Mouse (Mus musculus) heart, postnatal 14 days (tissue): Measurements from ENCODE around the gene Reep3. TPM values are rescaled to one million over a fixed set of nuclear protein-coding genes. Genes with fewer than 3 reads are reported as not detected.

Source experiments
- DNase-seq, 2 experiments: peaks; one replicate each; pipeline ENCODE4 v3.0.0; 2021 to 2022
- intact Hi-C: fragments of 180-260 bp; cut with DNase I; formaldehyde crosslinking; loops from one replicate; pipeline ENCODE4 v1.15.1; 2025
- total RNA-seq, 2 experiments: library from RNA; stranded (reverse); gene quantifications; 2 replicates each; pipeline ENCODE4 v1.2.3; 2021

Reep3 gene
- total RNA-seq, 2 experiments from 2014 or later, result 28.4 to 31.5 TPM

DNA sequence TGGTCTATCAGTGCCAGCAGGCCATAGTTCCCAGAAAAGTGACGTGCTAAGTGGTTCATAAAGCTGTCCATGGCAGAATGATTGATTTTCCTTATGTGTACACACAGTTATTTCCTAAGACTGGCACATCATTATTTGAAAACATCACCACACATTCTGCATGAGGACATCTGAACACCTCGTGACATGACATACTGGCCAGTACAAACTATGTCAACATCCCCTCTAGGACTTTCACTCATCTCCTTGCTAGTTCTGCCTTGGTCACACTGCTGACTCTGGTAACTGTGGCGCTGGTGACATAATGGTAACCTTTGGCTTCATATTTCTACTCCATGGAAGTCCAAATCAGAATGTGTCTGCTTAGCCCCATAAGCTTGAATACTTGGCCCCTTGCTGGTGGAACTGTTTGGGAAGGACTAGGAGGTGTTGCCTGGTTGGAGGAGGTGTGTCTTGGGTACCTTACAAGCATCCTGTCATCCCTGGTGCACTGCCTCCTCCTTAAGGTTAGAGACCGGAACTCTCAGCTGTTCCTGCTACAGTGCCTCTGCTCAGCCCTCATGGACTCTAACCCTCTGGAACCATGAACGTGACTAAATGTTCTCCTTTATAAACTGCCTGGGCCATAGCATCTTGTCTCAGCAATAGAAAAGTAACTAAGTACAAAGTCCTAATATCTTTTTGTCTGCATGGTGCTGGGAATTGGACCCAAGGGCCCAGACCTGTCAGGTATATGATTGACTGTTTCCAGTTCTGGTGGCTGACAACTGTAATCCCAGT lies 9.1 kb downstream of the Reep3 start:
- DNase-seq, result no peak
- intact Hi-C loops, result no loop called here

DNA sequence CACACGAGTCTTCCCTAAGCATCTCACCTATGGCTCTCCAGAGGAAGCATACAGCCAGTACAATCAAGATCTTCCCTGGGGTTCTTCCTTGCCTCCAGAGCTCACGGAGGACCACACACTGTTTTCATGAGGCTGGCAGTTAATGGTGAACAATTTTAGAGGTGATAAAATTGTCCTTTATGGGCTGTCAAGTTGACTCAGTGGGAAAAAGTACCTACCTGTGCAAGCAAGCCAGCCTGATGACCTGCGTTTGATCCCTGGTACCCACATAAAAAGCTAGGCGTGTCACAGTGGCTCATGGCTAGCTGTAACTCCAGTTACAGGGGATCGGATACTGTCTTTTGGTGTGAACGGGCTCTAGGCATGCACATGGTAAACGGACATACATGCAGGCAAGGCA lies 10.8 kb downstream of the Reep3 start:
- no peak for DNase-seq

DNA sequence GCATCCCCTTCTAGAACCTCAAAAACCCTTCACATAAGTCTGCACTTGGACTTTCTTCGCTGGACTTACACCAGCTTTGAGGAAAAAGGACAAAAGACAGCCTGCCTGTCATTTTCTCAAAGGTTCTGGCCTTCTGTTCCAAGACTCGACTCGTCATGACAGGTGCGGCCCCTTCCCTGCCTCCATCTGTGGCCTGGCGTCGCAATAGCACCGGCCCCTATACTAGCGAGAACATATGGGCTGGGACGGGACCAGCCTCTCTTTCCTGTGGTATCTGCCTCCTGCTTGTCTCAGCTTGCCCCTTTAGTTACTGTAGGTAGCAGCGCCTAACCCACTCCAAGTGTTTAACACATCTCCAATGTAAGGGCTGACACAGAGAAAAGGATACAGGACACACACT lies 11.6 kb downstream of the Reep3 start:
- intact Hi-C loops, result no loop called here
- DNase-seq, result no peak

More for the DNA sequence above, 10.8 kb downstream of the Reep3 start:
- intact Hi-C loops, result no loop called here

DNA sequence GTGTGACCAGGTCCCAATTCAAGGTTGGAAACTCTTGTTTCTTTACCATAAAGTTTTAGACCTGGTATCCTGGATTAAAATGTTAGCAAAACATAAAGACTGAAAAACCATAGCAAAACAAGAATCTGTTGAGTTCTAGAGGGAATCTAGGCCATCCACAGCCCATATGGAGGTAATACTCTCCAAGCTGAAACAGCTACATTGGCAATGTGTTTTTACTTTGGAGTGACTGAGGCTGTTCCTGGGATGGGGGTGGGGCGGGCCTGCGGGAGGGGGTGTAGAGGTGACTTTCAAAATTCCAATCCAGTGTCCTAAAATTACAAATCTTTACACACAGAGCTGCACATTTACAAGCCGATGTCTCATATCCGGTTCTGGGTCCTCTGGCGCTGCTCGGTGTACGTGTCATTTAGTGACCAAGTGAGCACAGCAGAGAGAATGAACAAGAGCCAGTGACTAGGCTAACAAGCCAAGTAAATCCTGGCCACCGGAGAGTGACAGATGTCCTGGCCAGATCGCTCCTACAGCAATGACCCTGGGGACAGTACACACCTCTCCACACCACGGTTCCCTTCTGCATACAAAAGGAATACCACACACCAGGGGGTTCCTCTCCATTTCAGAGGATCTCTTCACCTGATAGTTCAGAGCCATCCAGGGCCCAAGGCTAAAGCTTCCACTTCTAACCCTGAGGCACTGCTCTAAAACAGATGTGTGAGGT lies 13.1 kb downstream of the Reep3 start:
- DNase-seq, result no peak
- intact Hi-C loops, result no loop called here

DNA sequence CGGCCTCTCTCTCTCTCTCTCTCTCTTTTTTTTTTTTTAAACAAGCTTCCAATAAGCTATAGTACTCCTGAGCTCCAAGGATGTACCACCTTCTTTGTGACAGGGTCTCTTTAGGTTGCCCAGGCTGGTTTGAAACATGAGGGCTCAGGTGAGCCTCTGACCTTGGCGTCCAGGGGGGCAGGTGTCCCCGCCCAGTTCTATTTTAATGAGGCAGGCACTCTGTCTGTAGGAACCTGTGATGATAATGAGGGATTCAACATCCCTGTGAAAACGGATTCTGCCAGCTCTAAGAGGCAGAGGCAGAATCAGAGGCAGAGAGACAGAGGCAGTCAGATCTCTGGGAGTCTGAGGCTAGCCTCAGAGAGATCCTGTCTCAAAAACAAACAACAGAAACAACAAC lies 14.2 kb downstream of the Reep3 start:
- DNase-seq, result no peak
- intact Hi-C loops, result no loop called here

DNA sequence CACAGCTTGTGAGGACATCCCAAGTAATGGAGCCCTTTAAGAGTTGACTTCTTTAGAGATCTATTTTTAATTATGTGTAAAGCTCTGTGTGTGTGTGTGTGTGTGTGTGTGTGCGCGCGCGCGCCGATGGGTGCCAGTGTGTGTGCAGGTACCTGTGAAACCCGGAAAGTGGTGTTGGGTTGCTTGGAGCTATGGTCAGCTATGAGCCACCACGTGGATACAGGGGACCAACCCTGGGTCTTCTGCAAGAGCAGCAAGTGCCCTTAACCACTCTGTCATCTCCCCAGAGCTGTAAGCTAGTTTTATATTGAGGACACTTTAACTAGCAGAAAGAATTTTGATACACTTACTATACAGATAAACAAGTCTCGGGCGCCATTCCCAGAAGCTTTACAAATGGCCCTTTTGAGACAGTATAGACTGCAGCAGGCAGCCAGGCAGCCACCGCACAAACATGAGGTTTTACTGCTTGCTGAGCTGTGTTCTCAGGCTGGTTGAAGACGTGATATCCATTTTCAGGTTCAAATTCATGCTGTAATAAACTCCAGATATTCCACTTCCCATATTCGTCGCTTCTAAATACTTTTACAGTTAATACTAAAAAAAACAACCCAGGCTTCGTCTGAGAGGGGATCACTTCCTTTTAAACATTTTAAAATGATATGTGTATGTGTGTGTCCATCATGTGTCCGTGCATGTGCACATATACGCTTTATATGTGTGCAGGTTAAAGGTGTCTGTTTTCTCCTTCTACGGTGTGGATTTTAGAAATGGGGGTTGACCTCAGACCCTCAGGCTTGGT lies 15.3 kb downstream of the Reep3 start:
- intact Hi-C loops, result no loop called here
- DNase-seq, result no peak

DNA sequence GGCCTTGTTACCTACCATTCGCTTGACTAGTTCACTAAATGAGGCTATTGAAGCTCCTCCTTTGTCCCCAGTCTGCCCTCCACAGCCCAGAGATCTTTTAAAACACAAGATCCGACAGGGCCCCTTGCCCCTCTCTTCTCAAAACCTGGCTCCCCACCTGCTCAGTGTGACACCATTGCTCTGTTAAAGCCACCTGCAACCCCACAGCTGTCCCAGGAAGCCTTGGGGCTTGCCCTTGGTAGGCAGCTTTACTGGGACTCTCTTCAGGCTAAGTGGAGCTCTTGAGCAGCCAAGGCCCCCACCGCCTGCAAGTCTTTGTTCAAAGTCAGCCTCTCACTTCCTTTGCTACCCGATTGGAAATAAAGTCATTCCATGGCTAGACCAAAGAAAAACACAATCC lies 17.7 kb downstream of the Reep3 start:
- DNase-seq, result no peak
- intact Hi-C loops, result no loop called here

DNA sequence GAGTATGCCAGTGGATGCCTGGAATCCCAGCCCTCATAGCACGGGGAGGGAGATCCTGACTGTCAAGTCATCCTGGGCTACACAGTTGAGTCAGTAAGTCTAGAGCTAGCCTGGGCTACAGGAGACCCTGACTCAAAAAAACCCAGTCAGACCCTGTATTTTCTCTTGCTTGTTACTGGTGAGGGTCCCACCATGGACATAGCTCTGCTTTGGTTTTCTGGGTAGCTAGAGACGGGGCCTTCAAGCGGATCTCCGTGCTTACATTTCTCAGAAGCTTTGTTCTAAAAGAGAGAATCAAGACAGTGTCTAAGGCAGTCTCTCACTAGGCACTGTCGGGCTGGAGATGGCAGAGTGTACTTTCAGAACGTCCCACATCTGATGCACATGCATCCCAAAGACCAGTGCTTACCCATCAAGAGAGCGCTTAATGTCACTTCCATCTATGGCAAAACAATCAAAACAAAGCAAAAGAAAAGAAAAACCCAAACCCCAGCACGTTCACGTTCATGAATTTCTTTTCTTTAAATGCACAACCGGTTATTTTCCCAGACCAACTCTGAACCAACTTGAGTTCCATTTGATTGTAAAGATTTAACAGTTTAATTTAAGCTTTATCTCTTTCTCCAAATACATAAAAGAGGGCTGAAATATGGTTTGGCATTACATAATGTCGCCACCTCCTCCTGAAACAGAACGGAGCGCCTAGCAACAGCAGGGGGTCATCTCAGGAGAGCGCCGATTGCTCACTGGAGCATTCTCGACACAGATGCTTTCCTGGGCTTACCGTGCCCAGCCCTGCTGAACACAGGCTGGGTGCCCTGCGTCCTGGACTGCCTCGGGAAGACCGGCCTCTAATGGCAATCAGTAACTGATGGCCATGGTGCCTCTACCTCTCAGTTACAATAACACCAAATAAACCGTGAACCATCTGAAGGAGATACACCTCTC lies 20.5 kb downstream of the Reep3 start:
- DNase-seq, result peak in 1 of 2 experiments; percentile 51
- intact Hi-C loops, result no loop called here

DNA sequence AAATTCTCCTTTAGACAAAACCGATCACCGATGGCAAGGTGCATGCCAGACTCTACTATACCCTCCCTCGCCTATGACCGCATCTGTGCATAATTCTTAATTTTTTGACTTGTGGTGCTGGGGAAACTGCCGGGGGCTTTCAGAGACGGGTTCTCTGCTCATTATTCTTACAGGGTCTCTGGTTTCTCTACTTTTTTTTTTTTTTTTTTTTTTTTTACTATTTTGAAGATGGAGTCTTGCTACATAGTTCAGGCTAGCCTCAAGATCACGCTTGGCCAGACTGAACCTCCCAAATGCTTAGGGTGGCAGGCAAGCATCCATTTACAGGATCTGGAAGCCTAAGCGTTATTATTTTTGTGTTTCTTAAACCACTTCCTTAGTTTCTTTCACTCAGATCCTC lies 23.2 kb downstream of the Reep3 start:
- DNase-seq, result no peak
- intact Hi-C loops, result no loop called here

DNA sequence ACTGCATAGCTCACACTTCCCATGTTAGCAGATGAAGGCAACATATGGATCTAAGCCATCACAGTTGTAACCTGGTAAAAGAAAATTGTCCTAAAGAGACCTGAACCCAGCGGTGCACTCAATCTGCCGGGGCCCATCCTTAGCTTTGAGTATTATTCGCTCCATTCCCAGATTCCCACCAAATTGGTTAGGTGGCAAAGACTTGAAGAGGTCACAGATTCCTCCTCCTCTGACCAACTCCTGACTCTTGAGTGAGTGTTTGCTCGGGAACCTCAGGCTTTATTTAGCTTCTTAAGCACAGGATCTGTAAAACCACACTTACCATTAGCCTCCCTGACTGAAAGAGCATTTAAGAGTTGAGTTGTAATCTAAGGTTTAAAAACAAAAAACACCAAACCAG lies 24.1 kb downstream of the Reep3 start:
- intact Hi-C loops, result no loop called here
- DNase-seq, result no peak

DNA sequence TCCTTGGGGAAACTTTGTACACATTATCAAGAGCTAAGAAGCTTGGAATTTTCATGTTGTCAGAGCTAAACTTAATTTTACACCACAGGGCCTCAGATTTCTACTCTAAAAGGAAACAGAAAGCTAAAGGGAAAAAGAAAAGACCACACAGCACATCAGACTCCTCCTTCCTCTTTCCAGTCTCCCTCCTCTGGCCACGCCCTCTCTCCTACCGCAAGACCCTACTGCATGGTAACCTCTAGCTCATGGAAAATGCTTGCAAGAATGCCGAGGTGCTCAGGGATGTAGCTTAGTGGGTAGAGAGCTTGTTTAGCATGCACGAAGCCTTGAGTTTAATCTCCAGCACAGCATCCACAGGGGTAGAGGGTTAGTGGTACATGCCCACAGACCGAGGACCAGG lies 24.9 kb downstream of the Reep3 start:
- DNase-seq, result no peak
- intact Hi-C loops, result no loop called here

DNA sequence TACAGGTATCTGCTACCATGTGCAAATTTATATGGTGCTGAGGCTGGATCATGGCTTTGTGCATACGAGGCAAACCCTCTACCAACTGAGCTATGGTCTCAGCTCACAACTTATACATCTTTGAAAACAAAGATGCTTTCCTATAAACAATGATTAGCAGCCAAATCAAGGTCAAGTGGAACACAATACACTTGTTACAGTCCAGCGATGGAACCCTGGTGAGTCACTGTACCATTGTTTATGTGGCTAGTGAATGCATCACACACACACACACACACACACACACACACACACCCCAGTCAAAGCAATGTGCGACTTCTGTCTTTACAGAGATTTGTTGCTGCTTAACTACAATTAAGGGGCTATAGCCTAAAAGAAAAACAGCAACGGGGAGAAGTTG lies 25.4 kb downstream of the Reep3 start:
- intact Hi-C loops, result no loop called here
- no peak for DNase-seq

DNA sequence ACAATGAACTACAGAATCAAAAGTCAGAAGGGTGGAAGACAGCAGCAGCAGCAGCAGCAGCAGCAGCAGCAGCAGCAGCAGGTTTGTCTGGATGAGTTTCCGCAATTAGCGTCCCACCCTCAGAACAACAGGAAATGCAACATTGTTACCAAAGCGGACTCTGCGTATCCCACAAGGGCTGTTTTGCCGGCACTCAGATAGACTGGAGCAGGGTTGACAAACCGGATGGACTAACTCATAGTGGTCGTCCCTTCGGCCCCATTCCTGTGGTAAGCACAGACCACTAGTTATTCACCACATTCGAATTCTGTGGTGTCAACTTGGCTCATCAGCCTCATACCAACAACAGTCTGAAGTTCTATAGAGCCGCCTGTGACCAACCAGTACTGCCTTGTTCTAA lies 27.7 kb downstream of the Reep3 start:
- peak in 1 of 2 experiments; percentile 32 for DNase-seq
- intact Hi-C loops, result no loop called here

DNA sequence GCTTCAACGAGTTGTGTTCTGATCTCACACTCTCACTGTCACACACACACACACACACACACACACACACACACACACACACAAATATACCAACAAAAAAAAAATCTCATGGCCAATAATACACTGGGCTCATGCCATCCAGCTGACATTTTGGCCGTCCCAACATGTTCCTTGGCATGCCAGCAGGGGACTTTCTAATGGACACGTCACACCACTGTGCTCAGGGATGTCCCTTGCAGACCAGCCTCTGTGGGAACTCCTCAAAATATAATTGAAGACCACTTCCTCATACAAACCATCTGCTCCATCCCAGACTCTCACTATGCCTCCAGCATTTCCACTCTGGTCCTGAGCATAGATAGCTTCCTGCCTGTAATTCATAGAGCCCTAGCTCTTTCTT lies 30.3 kb downstream of the Reep3 start:
- no peak for DNase-seq
- intact Hi-C loops, result no loop called here

DNA sequence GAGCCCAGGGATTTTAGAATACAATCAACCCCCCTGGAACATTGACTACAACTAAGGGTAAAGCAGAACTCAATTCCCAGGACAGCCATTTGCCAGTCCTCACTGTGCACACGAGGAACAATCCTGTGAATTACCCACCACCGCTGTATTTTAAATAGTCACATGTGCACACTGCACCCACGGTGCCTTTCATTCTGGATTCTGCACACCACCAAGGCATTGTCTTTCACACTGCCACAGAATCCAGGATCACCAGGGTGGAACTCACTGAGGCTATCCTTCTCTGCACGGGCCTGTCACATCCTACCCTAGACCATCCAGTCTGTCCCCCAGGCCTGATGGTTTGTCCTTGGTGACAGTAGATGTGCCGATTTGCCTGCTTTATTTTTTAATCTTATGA lies 30.8 kb downstream of the Reep3 start:
- DNase-seq, result no peak
- intact Hi-C loops, result no loop called here

DNA sequence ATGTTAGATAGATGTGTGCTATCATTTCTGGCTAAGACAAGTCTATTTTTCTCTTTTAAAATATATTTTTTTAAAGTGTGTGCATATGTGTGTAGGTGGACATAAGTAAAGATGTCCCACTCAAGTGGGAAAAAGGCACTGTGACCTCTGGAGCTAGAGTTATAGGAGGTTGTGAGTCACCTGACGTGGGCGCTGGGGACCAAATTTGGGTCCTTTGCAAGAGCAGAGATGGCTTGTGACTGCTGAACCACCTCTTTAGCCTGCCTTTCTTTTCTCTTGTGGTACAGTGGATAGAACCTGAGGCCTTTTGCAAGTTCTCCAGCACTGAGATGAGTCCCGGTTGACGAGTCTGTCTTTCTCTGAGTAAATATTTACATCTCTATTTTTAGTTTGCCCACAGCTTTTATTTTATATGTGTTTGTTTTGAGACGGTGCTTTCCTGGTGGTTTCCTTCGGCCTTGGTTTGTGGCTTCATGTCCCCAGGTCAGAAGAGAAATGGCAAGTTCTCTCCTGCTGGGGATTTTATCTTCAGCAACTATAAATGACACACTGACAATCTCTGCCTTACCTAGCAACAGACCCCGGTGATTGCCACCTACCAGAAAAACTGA lies 31.4 kb downstream of the Reep3 start:
- no peak for DNase-seq
- intact Hi-C loops, result no loop called here

DNA sequence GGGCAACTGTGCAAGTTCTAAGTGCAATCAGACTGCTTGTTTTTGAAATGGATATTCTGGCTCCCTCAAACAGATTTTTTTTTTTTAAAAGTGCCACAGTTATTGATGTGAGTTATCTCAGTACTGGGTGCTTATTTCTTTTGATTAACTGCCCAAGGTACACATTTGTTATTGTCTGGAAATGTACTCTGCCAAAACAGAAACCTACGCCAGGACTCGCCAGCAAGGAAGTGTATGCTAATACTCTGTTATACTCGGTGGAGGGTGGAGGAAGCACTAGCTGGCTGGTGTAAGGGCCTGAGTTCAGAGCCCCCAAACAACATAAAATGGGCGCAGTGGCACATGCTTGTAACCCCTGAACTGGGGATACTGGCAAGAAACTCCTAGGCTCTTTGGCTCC lies 34.9 kb downstream of the Reep3 start:
- intact Hi-C loops, result loop anchor here (2.0 kb wide), 1 partner anchor 35 kb away; the partner anchor contains the start of genes Jmjd1c and Reep3
- DNase-seq, result no peak

DNA sequence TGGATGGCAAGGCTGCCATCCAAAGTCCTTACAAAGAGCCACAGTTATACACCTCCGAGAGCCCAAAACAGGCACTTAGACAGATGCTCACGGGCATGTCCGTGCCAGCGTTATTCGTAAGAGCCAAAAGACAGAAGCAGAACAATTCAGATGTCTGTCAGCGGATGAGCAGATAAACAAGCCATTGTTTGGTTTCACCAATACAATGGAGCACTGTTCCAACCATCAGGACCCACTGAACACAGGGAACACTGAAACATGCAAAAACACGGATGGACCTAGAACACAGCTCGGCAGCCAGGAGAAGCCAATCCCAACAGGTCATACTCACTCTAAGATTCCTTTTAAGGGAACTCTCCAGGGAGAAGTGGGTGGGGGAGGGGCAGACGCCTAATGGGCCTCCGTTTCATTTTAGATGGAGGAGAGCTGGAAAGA lies 35.4 kb downstream of the Reep3 start:
- intact Hi-C loops, result loop anchor here (2.0 kb wide), 1 partner anchor 35 kb away; the partner anchor contains the start of genes Jmjd1c and Reep3
- peak in 1 of 2 experiments; percentile 60 for DNase-seq

DNA sequence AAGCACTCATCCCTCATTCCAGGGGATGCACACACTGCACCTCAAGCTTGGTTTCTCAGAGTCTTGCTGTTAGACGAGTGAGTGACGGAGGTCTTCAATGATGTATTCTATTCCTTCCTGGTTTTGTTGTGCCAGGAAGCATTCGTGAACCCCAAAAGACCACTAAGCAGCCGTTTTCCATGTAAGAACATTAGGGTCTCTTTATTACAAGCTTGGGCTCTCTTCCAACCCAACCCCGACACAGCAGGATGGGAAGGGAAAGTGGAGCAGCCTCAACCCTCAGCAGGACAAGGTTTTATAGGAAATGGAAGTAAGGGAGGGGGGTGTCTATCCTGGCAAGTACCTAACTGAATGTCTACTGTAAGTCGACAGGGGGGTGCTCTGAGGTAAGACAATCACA lies 38.0 kb downstream of the Reep3 start:
- intact Hi-C loops, result loop anchor here (5.0 kb wide), 2 partner anchors 56 to 129 kb away; no protein-coding TSS in a partner anchor

More for the DNA sequence above, 38.0 kb downstream of the Reep3 start:
- no peak for DNase-seq
